Mouse (Mus musculus) stomach, postnatal 0 days (tissue): ENCODE data around the gene Cend1. TPM values are rescaled to one million over a fixed set of nuclear protein-coding genes. Genes with fewer than 3 reads are reported as not detected.
A peak's percentile ranks its signal among the peaks of the same experiment; 100 is the strongest.

ENCODE experiments used
- ATAC-seq: fragments of 200-750 bp; cut with Nextera tagmentation; 2 replicates; pipeline ENCODE4 v1.8.0; 2017; ENCODE audit not compliant: low FRiP score, low TSS enrichment
- DNase-seq: peaks from one replicate; pipeline ENCODE4 v3.0.0-alpha.2; 2016; ENCODE audit warnings: low spot score
- H3K27ac ChIP-seq: fragments of 300-500 bp; sonication (generic); replicated peaks from 2 replicates; pipeline ENCODE4 v1.5.1; 2014; ENCODE audit warnings: mild to moderate bottlenecking, control low read depth
- H3K27me3 ChIP-seq: fragments of 300-500 bp; sonication (generic); 2 replicates; pipeline ENCODE4 v1.6.1; 2014; ENCODE audit warnings: low read length; ENCODE audit not compliant: control insufficient read depth, insufficient read depth
- H3K36me3 ChIP-seq: fragments of 300-500 bp; sonication (generic); 2 replicates; pipeline ENCODE4 v1.6.1; 2014; ENCODE audit warnings: low read length, mixed read lengths; ENCODE audit not compliant: control insufficient read depth, insufficient read depth
- H3K4me1 ChIP-seq: fragments of 300-500 bp; sonication (generic); replicated peaks from 2 replicates; pipeline ENCODE4 v1.6.1; 2014; ENCODE audit warnings: antibody characterized with exemption; ENCODE audit not compliant: control insufficient read depth, insufficient read depth
- H3K4me2 ChIP-seq: fragments of 300-500 bp; sonication (generic); replicated peaks from 2 replicates; pipeline ENCODE4 v1.6.1; 2014; ENCODE audit warnings: low read depth, mild to moderate bottlenecking, control low read depth, moderate library complexity
- H3K4me3 ChIP-seq: fragments of 300-500 bp; sonication (generic); 2 replicates; pipeline ENCODE4 v1.5.1; 2014; ENCODE audit warnings: low read depth, low read length, control low read depth
- H3K9ac ChIP-seq: fragments of 300-500 bp; sonication (generic); 2 replicates; pipeline ENCODE4 v1.6.1; 2014; ENCODE audit warnings: mild to moderate bottlenecking, low read length, control low read depth, mixed read lengths
- H3K9me3 ChIP-seq: fragments of 300-500 bp; sonication (generic); 2 replicates; pipeline ENCODE4 v1.6.1; 2016; ENCODE audit warnings: low read length; ENCODE audit not compliant: control insufficient read depth
- CTCF ChIP-seq: IDR thresholded peaks from 2 replicates; pipeline ENCODE4 v1.5.1; 2016; ENCODE audit warnings: antibody characterized with exemption, low read depth, mild to moderate bottlenecking, moderate library complexity
- EP300 ChIP-seq: optimal IDR thresholded peaks from 2 replicates; pipeline ENCODE3; 2016; ENCODE audit warnings: antibody characterized with exemption
- WGBS: fragments of 180-500 bp; shearing (Covaris S2); extraction: QIAGEN DNeasy Blood & Tissue Kit; methylation state at CpG from one replicate; pipeline ENCODE4 v1.1.7; 2014; 5-methylcytosine and 5-hydroxymethylcytosine counted together
- polyA plus RNA-seq: library from polyadenylated mRNA; unstranded; fragments of >200 nt; fragmentation: Nextera tagmentation; extraction: Ambion mirVana; gene quantifications from 2 replicates; pipeline ENCODE4 v1.2.1, GENCODE M21; 2015

The Cend1 gene
- polyA plus RNA-seq, 1 experiment from 2014 or later: 2.0 TPM

- H3K27me3 ChIP-seq: no peaks in the 10 kb centered on the region
- no peaks in the 10 kb centered on the region for H3K9me3 ChIP-seq
- no peak for TF ChIP-seq EP300
- no peak for TF ChIP-seq CTCF
- no peak overlapping the region for H3K4me3 ChIP-seq
- no peak overlapping the region for H3K27ac ChIP-seq
- H3K4me2 ChIP-seq: no peak overlapping the region
- no peaks in the 10 kb centered on the region for H3K4me1 ChIP-seq
- H3K9ac ChIP-seq: no peak overlapping the region
- no peak for ATAC-seq
- DNase-seq: no peak
- H3K36me3 ChIP-seq: no peaks in the 10 kb centered on the region
- 78% methylated on average over 4 of the region's 4 CpGs for WGBS
These were observed 48.0 kb downstream of the Cend1 start for GRCm38 (mm10) chr7:141381068-141381835.

GRCm38 (mm10) chr7:141379584-141379983 is 49.7 kb downstream of the Cend1 start:
- Histone ChIP-seq H3K4me1 (no peaks in the 10 kb centered on the region), H3K9me3 (no peaks in the 10 kb centered on the region), H3K9ac (no peak overlapping the region), H3K36me3 (no peaks in the 10 kb centered on the region), H3K27me3 (no peaks in the 10 kb centered on the region), H3K4me2 (no peak overlapping the region), H3K27ac (no peak overlapping the region), H3K4me3 (no peak overlapping the region)
- peak; percentile 42 for DNase-seq
- 58% methylated on average over 4 of the region's 4 CpGs for WGBS
- TF ChIP-seq EP300 (no peak), CTCF (no peak)
- no peak; the same call in 1 of the 2 replicates for ATAC-seq

Other genes starting within 250 kb of the Cend1 start
- 118 and 125 TPM in 2 replicates for gene Hras, start 235.5 kb downstream of the Cend1 start, polyA plus RNA-seq
- gene Lrrc56, start 235.3 kb downstream of the Cend1 start, polyA plus RNA-seq: 2.8 and 3.5 TPM in 2 replicates
- gene Lmntd2, start 215.4 kb downstream of the Cend1 start, polyA plus RNA-seq: 2.7 and 3.6 TPM in 2 replicates
- 84.2 and 105 TPM in 2 replicates for gene Rassf7, start 213.6 kb downstream of the Cend1 start, polyA plus RNA-seq
- 19.1 and 19.9 TPM in 2 replicates for gene Phrf1, start 200.7 kb downstream of the Cend1 start, polyA plus RNA-seq
- 11.3 and 12.2 TPM in 2 replicates for gene Irf7, start 163.0 kb downstream of the Cend1 start, polyA plus RNA-seq
- gene Cdhr5, start 152.7 kb downstream of the Cend1 start, polyA plus RNA-seq: 1.2 and 2.0 TPM in 2 replicates
- 2.2 and 2.4 TPM in 2 replicates for gene Sct, start 150.4 kb downstream of the Cend1 start, polyA plus RNA-seq
- gene Drd4, start 137.5 kb downstream of the Cend1 start, polyA plus RNA-seq: 0.06 and 0.16 TPM in 2 replicates
- 37.6 and 40.1 TPM in 2 replicates for gene Deaf1, start 101.8 kb downstream of the Cend1 start, polyA plus RNA-seq
- gene Tmem80, start 101.8 kb downstream of the Cend1 start, polyA plus RNA-seq: 18.6 and 19.7 TPM in 2 replicates
- 86.1 and 96.5 TPM in 2 replicates for gene Eps8l2, start 90.6 kb downstream of the Cend1 start, polyA plus RNA-seq
- 459 and 468 TPM in 2 replicates for gene Taldo1, start 37.3 kb downstream of the Cend1 start, polyA plus RNA-seq
- gene Gatd1, start 15.4 kb downstream of the Cend1 start, polyA plus RNA-seq: 30.8 and 33.8 TPM in 2 replicates
- gene Slc25a22, start 8.4 kb upstream of the Cend1 start, polyA plus RNA-seq: 17.2 and 17.6 TPM in 2 replicates
- gene Pidd1, start 14.5 kb upstream of the Cend1 start, polyA plus RNA-seq: 1.8 and 2.0 TPM in 2 replicates
- gene Rplp2, start 17.9 kb upstream of the Cend1 start, polyA plus RNA-seq: 1,187 and 1,334 TPM in 2 replicates
- 82.1 and 88.0 TPM in 2 replicates for gene Pnpla2, start 25.7 kb upstream of the Cend1 start, polyA plus RNA-seq
- 20.8 and 23.5 TPM in 2 replicates for gene Cracr2b, start 31.6 kb upstream of the Cend1 start, polyA plus RNA-seq
- 22.6 and 27.5 TPM in 2 replicates for gene Cd151, start 37.9 kb upstream of the Cend1 start, polyA plus RNA-seq
- 53.4 and 60.2 TPM in 2 replicates for gene Polr2l, start 45.6 kb upstream of the Cend1 start, polyA plus RNA-seq
- gene Tspan4, start 45.7 kb upstream of the Cend1 start, polyA plus RNA-seq: 56.9 and 58.7 TPM in 2 replicates
- gene Chid1, start 110.4 kb upstream of the Cend1 start, polyA plus RNA-seq: 20.8 and 22.6 TPM in 2 replicates
- gene Ap2a2, start 132.7 kb upstream of the Cend1 start, polyA plus RNA-seq: 30.8 and 33.0 TPM in 2 replicates
- gene Muc6, start 225.8 kb upstream of the Cend1 start, polyA plus RNA-seq: 11.3 and 13.6 TPM in 2 replicates